Mouse (Mus musculus) heart, postnatal 0 days (tissue): Measurements from ENCODE around the gene Ypel2. TPM values are rescaled to one million over a fixed set of nuclear protein-coding genes. Genes with fewer than 3 reads are reported as not detected.

Experiments
- ATAC-seq: fragments of 200-750 bp; cut with Nextera tagmentation; 2 replicates; pipeline ENCODE4 v1.8.0; 2017; ENCODE audit warnings: low read depth, moderate number of reproducible peaks, moderate library complexity; ENCODE audit not compliant: insufficient read depth
- DNase-seq: peaks from one replicate; pipeline ENCODE4 v3.0.0-alpha.2; 2016; ENCODE audit warnings: low spot score
- H3K27ac ChIP-seq: fragments of 300-500 bp; sonication (generic); 2 replicates; pipeline ENCODE4 v1.5.1; 2014; ENCODE audit warnings: low read depth, mild to moderate bottlenecking
- H3K27me3 ChIP-seq: fragments of 300-500 bp; sonication (generic); 2 replicates; pipeline ENCODE4 v1.6.1; 2014; ENCODE audit warnings: low read length, mixed read lengths; ENCODE audit not compliant: control insufficient read depth, insufficient read depth
- H3K36me3 ChIP-seq: fragments of 300-500 bp; sonication (generic); replicated peaks from 2 replicates; pipeline ENCODE4 v1.6.1; 2014; ENCODE audit warnings: low read length, mixed read lengths; ENCODE audit not compliant: control insufficient read depth, insufficient read depth
- H3K4me1 ChIP-seq: fragments of 300-500 bp; sonication (generic); 2 replicates; pipeline ENCODE4 v1.6.1; 2014; ENCODE audit warnings: antibody characterized with exemption; ENCODE audit not compliant: control insufficient read depth, insufficient read depth
- H3K4me2 ChIP-seq: fragments of 300-500 bp; sonication (generic); 2 replicates; pipeline ENCODE4 v1.6.1; 2014; ENCODE audit warnings: low read depth, mild to moderate bottlenecking, low read length, moderate library complexity
- H3K4me3 ChIP-seq: fragments of 300-500 bp; sonication (generic); 2 replicates; pipeline ENCODE4 v1.5.1; 2014; ENCODE audit warnings: low read depth, low read length
- H3K9ac ChIP-seq: fragments of 300-500 bp; sonication (generic); replicated peaks from 2 replicates; pipeline ENCODE4 v1.6.1; 2014; ENCODE audit warnings: low read depth, low read length, mixed read lengths
- H3K9me3 ChIP-seq: fragments of 300-500 bp; sonication (generic); replicated peaks from 2 replicates; pipeline ENCODE4 v1.6.1; 2016; ENCODE audit warnings: low read length; ENCODE audit not compliant: control insufficient read depth
- CTCF ChIP-seq: IDR thresholded peaks from 2 replicates; pipeline ENCODE4 v1.5.1; 2016; ENCODE audit warnings: antibody characterized with exemption, control low read depth, low read depth
- EP300 ChIP-seq: IDR thresholded peaks from 2 replicates; pipeline ENCODE4 v1.6.1; 2016; ENCODE audit warnings: antibody characterized with exemption, low read depth
- WGBS: fragments of 180-500 bp; shearing (Covaris S2); extraction: QIAGEN DNeasy Blood & Tissue Kit; methylation state at CpG from one replicate; pipeline ENCODE4 v1.1.7; 2014; 5-methylcytosine and 5-hydroxymethylcytosine counted together
- polyA plus RNA-seq: library from polyadenylated mRNA; unstranded; fragments of >200 nt; fragmentation: Nextera tagmentation; extraction: Ambion mirVana; gene quantifications from 2 replicates; pipeline ENCODE4 v1.2.1, GENCODE M21; 2015
- total RNA-seq: library from RNA; depleted of rRNA; stranded (reverse); fragments of >200 nt; gene quantifications from 2 replicates; pipeline ENCODE4 v1.2.3, GENCODE M21; 2014; ENCODE audit warnings: low replicate concordance

Gene Ypel2
- total and polyA plus RNA-seq, 2 experiments from 2014 or later, result 16.1 to 16.3 TPM

- 0 out of 2 replicates have a peak, but pooled peaks cover under 1% of the 10 kb centered on the region for H3K36me3 ChIP-seq
- H3K4me3 ChIP-seq, result peak overlapping the region; percentile 98
- TF ChIP-seq EP300 (no peak), CTCF (no peak)
- peak overlapping the region; percentile 97 for H3K27ac ChIP-seq
- 20% methylated on average over 6 of the region's 6 CpGs for WGBS
- no peak for ATAC-seq
- peak overlapping the region; percentile 80 for H3K4me2 ChIP-seq
- H3K4me1 ChIP-seq, result peaks cover 33% of the 10 kb centered on the region
- no peaks in the 10 kb centered on the region for H3K9me3 ChIP-seq
- no peak for DNase-seq
- H3K27me3 ChIP-seq, result no peaks in the 10 kb centered on the region
- peak overlapping the region; percentile 86 for H3K9ac ChIP-seq
Measured at GRCm38 (mm10) chr11:86994330-86994729, 823 bp upstream of the Ypel2 start.

- H3K4me2 ChIP-seq, result peak overlapping the region; percentile 80
- no peaks in the 10 kb centered on the region for H3K9me3 ChIP-seq
- no peak for DNase-seq
- H3K27ac ChIP-seq, result peak overlapping the region; percentile 97
- H3K36me3 ChIP-seq, result peaks cover 3% of the 10 kb centered on the region; the same call in 1 of the 2 replicates
- peak overlapping the region; percentile 98 for H3K4me3 ChIP-seq
- ATAC-seq, result no peak
- WGBS, result 1% methylated on average over 13 of the region's 13 CpGs
- no peaks in the 10 kb centered on the region for H3K27me3 ChIP-seq
- H3K9ac ChIP-seq, result peak overlapping the region; percentile 86
- H3K4me1 ChIP-seq, result peaks cover 47% of the 10 kb centered on the region
- TF ChIP-seq CTCF, result no peak
- TF ChIP-seq EP300, result no peak; the same call in 1 of the 2 replicates
Measured at GRCm38 (mm10) chr11:86992461-86992988, 982 bp downstream of the Ypel2 start.

GRCm38 (mm10) chr11:86991241-86991640, 2.3 kb downstream of the Ypel2 start:
- no peak for ATAC-seq
- H3K9ac ChIP-seq, result 0 out of 2 replicates have a peak overlapping the region, but pooled peaks have one; percentile 86

GRCm38 (mm10) chr11:86990309-86990708, 3.2 kb downstream of the Ypel2 start:
- Histone ChIP-seq H3K27ac (no peak overlapping the region), H3K27me3 (no peaks in the 10 kb centered on the region), H3K9me3 (no peaks in the 10 kb centered on the region), H3K9ac (no peak overlapping the region), H3K36me3 (peaks cover 3% of the 10 kb centered on the region; the same call in 1 of the 2 replicates), H3K4me3 (no peak overlapping the region), H3K4me2 (peak overlapping the region; percentile 35), H3K4me1 (peaks cover 53% of the 10 kb centered on the region)
- TF ChIP-seq EP300 (no peak), CTCF (no peak)
- 66% methylated on average over 3 of the region's 3 CpGs for WGBS
- no peak for ATAC-seq
- DNase-seq, result no peak

More at GRCm38 (mm10) chr11:86991241-86991640, 2.3 kb downstream of the Ypel2 start:
- H3K4me3 ChIP-seq, result peak overlapping the region; percentile 98
- peaks cover 3% of the 10 kb centered on the region; the same call in 1 of the 2 replicates for H3K36me3 ChIP-seq
- TF ChIP-seq EP300 (no peak), CTCF (no peak)
- peaks cover 53% of the 10 kb centered on the region for H3K4me1 ChIP-seq
- peak overlapping the region; percentile 80 for H3K4me2 ChIP-seq
- no peaks in the 10 kb centered on the region for H3K9me3 ChIP-seq
- no peak overlapping the region for H3K27ac ChIP-seq
- H3K27me3 ChIP-seq, result no peaks in the 10 kb centered on the region
- WGBS, result 75% methylated on average over 4 of the region's 4 CpGs
- DNase-seq, result no peak

- no peak overlapping the region for H3K27ac ChIP-seq
- ATAC-seq (no peak), DNase-seq (no peak)
- 35% methylated on average over 3 of the region's 3 CpGs for WGBS
- peaks cover 6% of the 10 kb centered on the region; the same call in 1 of the 2 replicates for H3K36me3 ChIP-seq
- H3K27me3 ChIP-seq, result no peaks in the 10 kb centered on the region
- H3K4me2 ChIP-seq, result no peak overlapping the region
- H3K4me1 ChIP-seq, result peaks cover 58% of the 10 kb centered on the region
- TF ChIP-seq CTCF (no peak), EP300 (no peak)
- H3K9ac ChIP-seq, result no peak overlapping the region
- no peaks in the 10 kb centered on the region for H3K9me3 ChIP-seq
- H3K4me3 ChIP-seq, result no peak overlapping the region
Measured at GRCm38 (mm10) chr11:86984990-86985389, 8.5 kb downstream of the Ypel2 start.

- H3K4me1 ChIP-seq, result peaks cover 45% of the 10 kb centered on the region
- 85% methylated on average over 6 of the region's 6 CpGs for WGBS
- no peak overlapping the region for H3K4me3 ChIP-seq
- H3K4me2 ChIP-seq, result no peak overlapping the region
- no peaks in the 10 kb centered on the region for H3K9me3 ChIP-seq
- H3K9ac ChIP-seq, result no peak overlapping the region
- TF ChIP-seq EP300 (no peak), CTCF (no peak)
- H3K36me3 ChIP-seq, result 0 out of 2 replicates have a peak, but pooled peaks cover 3% of the 10 kb centered on the region
- DNase-seq, result no peak
- no peak overlapping the region for H3K27ac ChIP-seq
- ATAC-seq, result no peak
- H3K27me3 ChIP-seq, result no peaks in the 10 kb centered on the region
Measured at GRCm38 (mm10) chr11:86983056-86983455, 10.5 kb downstream of the Ypel2 start.
